Mouse (Mus musculus): ENCODE data around the gene Pcnx3. TPM values are rescaled to one million over a fixed set of nuclear protein-coding genes. Genes with fewer than 3 reads are reported as not detected.

The Pcnx3 gene
- polyA plus RNA-seq, 1 experiment from 2014 or later: 22.3 TPM

GRCm38 (mm10) chr19:5637069-5638047 lies 51.4 kb downstream of the Pcnx3 start, which contains the start of gene Rela:
TSS of gene Rela (plus strand) at chr19:5637483.
- Histone ChIP-seq H3K4me3 (peak within 1 kb of the TSS; percentile 95), H3K9me3 (replicated peaks) (no peaks in the 10 kb centered on the region), H3K4me2 (peak within 1 kb of the TSS; percentile 78), H3K27me3 (replicated peaks) (no peaks in the 10 kb centered on the region), H3K4me1 (replicated peaks) (peaks cover 45% of the 10 kb centered on the region), H3K27ac (ENCODE audit: poor library complexity, severe bottlenecking) (peak within 1 kb of the TSS; percentile 91), H3K9ac (peak within 1 kb of the TSS; percentile 95), H3K36me3 (peaks cover 39% of the 10 kb centered on the region)
- WGBS: under 1% methylated on average over 109 of the region's 109 CpGs
- ATAC-seq (ENCODE audit: insufficient number of reproducible peaks, low FRiP score): peak; percentile 80

GRCm38 (mm10) chr19:5636571-5637041 lies 52.1 kb downstream of the Pcnx3 start:
- H3K4me3 ChIP-seq: peak overlapping the region; percentile 95
- no peaks in the 10 kb centered on the region for H3K9me3 ChIP-seq (replicated peaks)
- ATAC-seq (ENCODE audit: insufficient number of reproducible peaks, low FRiP score): no peak
- peaks cover 31% of the 10 kb centered on the region for H3K36me3 ChIP-seq
- H3K9ac ChIP-seq: peak overlapping the region; percentile 95
- 41% methylated on average over 12 of the region's 12 CpGs for WGBS
- no peaks in the 10 kb centered on the region for H3K27me3 ChIP-seq (replicated peaks)
- peak overlapping the region; percentile 78 for H3K4me2 ChIP-seq
- H3K27ac ChIP-seq (ENCODE audit: poor library complexity, severe bottlenecking): peak overlapping the region; percentile 91
- peaks cover 45% of the 10 kb centered on the region for H3K4me1 ChIP-seq (replicated peaks)

GRCm38 (mm10) chr19:5636036-5636570 lies 52.6 kb downstream of the Pcnx3 start:
- H3K4me1 ChIP-seq (replicated peaks): peaks cover 41% of the 10 kb centered on the region
- no peaks in the 10 kb centered on the region for H3K9me3 ChIP-seq (replicated peaks)
- peaks cover 26% of the 10 kb centered on the region for H3K36me3 ChIP-seq
- no peaks in the 10 kb centered on the region for H3K27me3 ChIP-seq (replicated peaks)
- H3K9ac ChIP-seq: no peak overlapping the region
- no peak for ATAC-seq (ENCODE audit: insufficient number of reproducible peaks, low FRiP score)
- WGBS: 74% methylated on average over 7 of the region's 7 CpGs
- no peak overlapping the region for H3K4me2 ChIP-seq
- H3K27ac ChIP-seq (ENCODE audit: poor library complexity, severe bottlenecking): no peak overlapping the region
- no peak overlapping the region for H3K4me3 ChIP-seq

- Histone ChIP-seq H3K27ac (ENCODE audit: poor library complexity, severe bottlenecking) (no peak overlapping the region), H3K9ac (no peak overlapping the region), H3K27me3 (replicated peaks) (no peaks in the 10 kb centered on the region), H3K4me1 (replicated peaks) (peaks cover 9% of the 10 kb centered on the region; the same call in 1 of the 2 replicates), H3K9me3 (replicated peaks) (no peaks in the 10 kb centered on the region), H3K4me2 (no peak overlapping the region), H3K36me3 (no peaks in the 10 kb centered on the region), H3K4me3 (no peak overlapping the region)
- ATAC-seq (ENCODE audit: insufficient number of reproducible peaks, low FRiP score): no peak
- WGBS: 75% methylated on average over 9 of the region's 9 CpGs
Observed at GRCm38 (mm10) chr19:5632120-5632519, 56.6 kb downstream of the Pcnx3 start.

- no peaks in the 10 kb centered on the region for H3K9me3 ChIP-seq (replicated peaks)
- H3K36me3 ChIP-seq: no peaks in the 10 kb centered on the region
- no peaks in the 10 kb centered on the region for H3K27me3 ChIP-seq (replicated peaks)
- H3K4me1 ChIP-seq (replicated peaks): no peaks in the 10 kb centered on the region
- no peak overlapping the region for H3K9ac ChIP-seq
- H3K27ac ChIP-seq (ENCODE audit: poor library complexity, severe bottlenecking): no peak overlapping the region
- no peak overlapping the region for H3K4me3 ChIP-seq
- no peak overlapping the region for H3K4me2 ChIP-seq
- no peak for ATAC-seq (ENCODE audit: insufficient number of reproducible peaks, low FRiP score)
Observed at GRCm38 (mm10) chr19:5629907-5630306, 58.8 kb downstream of the Pcnx3 start.

- Histone ChIP-seq H3K4me3 (no peak overlapping the region), H3K27ac (ENCODE audit: poor library complexity, severe bottlenecking) (no peak overlapping the region), H3K4me2 (no peak overlapping the region), H3K4me1 (replicated peaks) (no peaks in the 10 kb centered on the region), H3K9me3 (replicated peaks) (no peaks in the 10 kb centered on the region), H3K36me3 (no peaks in the 10 kb centered on the region), H3K9ac (no peak overlapping the region), H3K27me3 (replicated peaks) (no peaks in the 10 kb centered on the region)
- no peak for ATAC-seq (ENCODE audit: insufficient number of reproducible peaks, low FRiP score)
- 84% methylated on average over 8 of the region's 8 CpGs for WGBS
Observed at GRCm38 (mm10) chr19:5625311-5625710, 63.4 kb downstream of the Pcnx3 start.

- H3K4me3 ChIP-seq: no peak overlapping the region
- 0 out of 2 replicates have a peak, but pooled peaks cover under 1% of the 10 kb centered on the region for H3K27me3 ChIP-seq (replicated peaks)
- no peak overlapping the region for H3K27ac ChIP-seq (ENCODE audit: poor library complexity, severe bottlenecking)
- H3K36me3 ChIP-seq: no peaks in the 10 kb centered on the region
- H3K9ac ChIP-seq: no peak overlapping the region
- no peak overlapping the region for H3K4me2 ChIP-seq
- H3K9me3 ChIP-seq (replicated peaks): no peaks in the 10 kb centered on the region
- 52% methylated on average over 5 of the region's 5 CpGs for WGBS
- ATAC-seq (ENCODE audit: insufficient number of reproducible peaks, low FRiP score): no peak
- H3K4me1 ChIP-seq (replicated peaks): no peaks in the 10 kb centered on the region
Observed at GRCm38 (mm10) chr19:5621884-5622283, 66.8 kb downstream of the Pcnx3 start.

GRCm38 (mm10) chr19:5620007-5620406 lies 68.7 kb downstream of the Pcnx3 start:
- no peaks in the 10 kb centered on the region for H3K4me1 ChIP-seq (replicated peaks)
- H3K4me3 ChIP-seq: no peak overlapping the region
- no peak overlapping the region for H3K9ac ChIP-seq
- H3K4me2 ChIP-seq: no peak overlapping the region
- no peak overlapping the region for H3K27ac ChIP-seq (ENCODE audit: poor library complexity, severe bottlenecking)
- no peak for ATAC-seq (ENCODE audit: insufficient number of reproducible peaks, low FRiP score)
- H3K27me3 ChIP-seq (replicated peaks): 0 out of 2 replicates have a peak, but pooled peaks cover 3% of the 10 kb centered on the region
- WGBS: 69% methylated on average over 4 of the region's 4 CpGs
- H3K9me3 ChIP-seq (replicated peaks): no peaks in the 10 kb centered on the region
- no peaks in the 10 kb centered on the region for H3K36me3 ChIP-seq

GRCm38 (mm10) chr19:5614953-5615352 lies 73.8 kb downstream of the Pcnx3 start:
- no peaks in the 10 kb centered on the region for H3K9me3 ChIP-seq (replicated peaks)
- peaks cover 5% of the 10 kb centered on the region for H3K4me1 ChIP-seq (replicated peaks)
- H3K27me3 ChIP-seq (replicated peaks): 0 out of 2 replicates have a peak, but pooled peaks cover 3% of the 10 kb centered on the region
- no peak overlapping the region for H3K9ac ChIP-seq
- H3K4me2 ChIP-seq: no peak overlapping the region
- no peak overlapping the region for H3K4me3 ChIP-seq
- H3K27ac ChIP-seq (ENCODE audit: poor library complexity, severe bottlenecking): no peak overlapping the region
- ATAC-seq (ENCODE audit: insufficient number of reproducible peaks, low FRiP score): no peak
- 58% methylated on average over 2 of the region's 2 CpGs for WGBS
- H3K36me3 ChIP-seq: no peaks in the 10 kb centered on the region

Data from heart, embryonic 12.5 days (tissue).